Mouse (Mus musculus) kidney, postnatal 25 days (tissue): ENCODE data around the gene Ccl6.

ENCODE experiments used
- DNase-seq, 2 experiments: peaks; one replicate each; pipeline ENCODE4 v3.0.0; 2021; ENCODE audit warnings: mixed read lengths in 2 of 2

The Ccl6 gene

DNA sequence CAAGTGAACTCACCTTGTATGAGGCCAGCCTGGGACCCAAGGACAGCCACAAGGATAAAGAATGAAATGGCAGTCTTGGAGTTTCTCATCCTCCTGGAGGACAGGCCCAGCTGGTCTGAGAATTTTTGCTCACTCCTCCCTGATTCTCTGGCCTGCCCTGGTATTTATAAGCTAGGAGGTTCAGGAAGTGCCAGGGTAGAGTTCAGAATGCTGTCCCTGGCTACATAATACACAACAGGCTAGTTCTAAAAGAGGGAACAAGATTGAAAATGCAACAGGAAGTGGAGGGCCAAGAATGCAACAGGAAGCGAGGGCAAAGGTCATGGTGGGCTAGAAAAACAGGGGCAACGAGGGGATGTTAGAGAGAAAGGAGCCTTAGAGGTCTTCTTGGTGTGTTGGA, at the start of gene Ccl6:
TSS of gene Ccl6 (minus strand) at position 235 of the 400 bp plus-strand sequence.
- DNase-seq: no peak

DNA sequence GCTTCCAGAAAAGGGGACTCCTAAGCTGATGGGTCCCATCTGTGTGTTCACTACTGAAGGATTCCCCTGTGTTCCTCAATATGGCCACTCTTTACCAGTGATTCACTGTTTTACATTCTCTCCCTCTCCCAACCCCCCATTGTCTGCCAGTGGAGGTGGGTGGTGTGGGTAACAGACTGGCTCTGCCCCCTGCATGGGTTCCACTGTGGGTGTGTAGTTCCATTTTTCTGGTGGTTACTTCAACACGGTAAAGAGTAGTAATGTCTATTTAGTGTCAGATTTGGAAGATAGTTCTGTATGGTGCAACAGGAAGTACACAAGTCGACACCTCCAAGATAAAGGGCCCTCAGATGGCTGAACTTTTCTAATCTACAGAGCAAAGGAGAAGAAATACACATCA, 48.3 kb upstream of the Ccl6 start:
- no peak for DNase-seq

DNA sequence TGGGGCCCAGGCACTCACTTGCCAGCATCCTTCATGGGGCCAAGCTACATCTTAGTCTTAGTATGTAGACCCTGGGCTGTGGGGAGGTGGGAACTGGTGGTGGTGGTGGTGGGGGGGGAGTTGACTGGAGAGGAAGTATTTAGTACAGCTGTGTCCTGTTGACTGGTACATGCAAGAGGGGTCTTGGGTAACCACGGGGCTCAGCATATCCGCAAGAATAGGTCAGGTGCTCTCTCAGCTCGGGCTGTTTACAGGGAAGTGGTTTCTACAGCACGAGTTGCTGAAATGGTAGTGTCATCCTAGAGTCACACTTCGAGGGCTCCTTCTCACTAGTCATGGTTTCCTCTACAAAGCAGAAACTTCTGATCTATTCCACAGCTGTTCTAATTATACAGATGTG, 47.3 kb upstream of the Ccl6 start:
- no peak for DNase-seq

DNA sequence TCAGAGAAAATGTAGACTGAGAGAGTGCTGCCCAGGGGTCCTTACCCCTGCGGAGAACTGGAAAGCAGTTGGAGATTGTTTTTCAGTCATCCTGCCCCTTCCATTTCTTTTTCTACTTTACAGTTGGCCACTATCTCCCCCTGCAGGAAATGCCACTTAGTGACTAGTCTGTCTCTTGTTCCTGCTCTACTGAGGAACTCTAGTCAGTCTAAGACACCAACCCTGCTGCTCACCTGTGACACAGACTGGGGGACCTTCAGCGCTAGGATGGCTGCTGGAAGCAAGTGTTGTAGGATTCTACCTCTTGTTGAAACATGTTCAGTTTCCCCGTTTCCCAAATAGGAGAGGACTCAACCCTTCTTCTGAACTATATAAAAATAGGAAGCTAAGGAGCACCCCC, 46.6 kb upstream of the Ccl6 start:
- peak in 1 of 2 experiments; percentile 21 for DNase-seq

DNA sequence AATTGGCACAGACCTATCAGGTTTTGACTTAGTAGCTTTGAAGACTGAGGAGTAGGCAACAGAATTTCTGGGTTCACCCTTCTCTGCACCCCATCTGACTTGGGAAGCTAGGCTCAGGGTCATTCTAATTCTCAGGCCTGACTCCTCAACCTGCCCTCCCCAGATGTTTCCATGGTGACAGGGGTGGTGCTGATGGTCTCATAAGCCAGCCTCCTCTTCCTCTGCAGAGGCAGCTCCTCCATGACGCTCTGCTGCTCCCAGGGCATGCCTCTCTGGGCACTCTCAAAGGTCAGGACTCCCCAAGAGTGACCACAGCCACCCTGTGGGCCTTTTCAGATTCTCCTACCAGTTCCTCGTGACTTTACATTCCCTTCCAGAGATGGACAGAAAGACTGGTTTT, 46.0 kb upstream of the Ccl6 start:
- DNase-seq: no peak

DNA sequence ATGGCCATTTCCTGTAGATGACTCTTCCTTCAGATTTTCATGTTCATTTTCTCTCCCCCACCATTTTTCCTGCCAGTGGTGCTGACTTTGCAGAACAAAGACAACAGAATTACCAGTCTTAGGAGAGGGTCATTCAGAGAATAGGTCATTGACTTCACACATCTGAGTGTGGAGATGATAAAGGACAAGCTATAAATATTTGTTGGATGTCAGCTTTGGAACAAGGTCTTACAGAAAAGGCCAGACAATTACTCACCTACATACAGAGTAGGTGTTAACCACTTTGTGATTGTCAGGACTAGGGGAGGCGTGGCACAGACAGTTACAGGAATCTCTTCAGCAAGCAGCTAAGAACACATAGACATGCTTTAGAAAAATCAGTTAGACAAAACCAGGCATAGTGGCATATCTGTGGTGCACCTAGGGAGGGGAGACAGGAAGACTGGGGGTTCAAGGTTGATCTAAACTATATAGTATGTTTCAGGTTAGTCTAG, 43.9 kb upstream of the Ccl6 start:
- DNase-seq: no peak

DNA sequence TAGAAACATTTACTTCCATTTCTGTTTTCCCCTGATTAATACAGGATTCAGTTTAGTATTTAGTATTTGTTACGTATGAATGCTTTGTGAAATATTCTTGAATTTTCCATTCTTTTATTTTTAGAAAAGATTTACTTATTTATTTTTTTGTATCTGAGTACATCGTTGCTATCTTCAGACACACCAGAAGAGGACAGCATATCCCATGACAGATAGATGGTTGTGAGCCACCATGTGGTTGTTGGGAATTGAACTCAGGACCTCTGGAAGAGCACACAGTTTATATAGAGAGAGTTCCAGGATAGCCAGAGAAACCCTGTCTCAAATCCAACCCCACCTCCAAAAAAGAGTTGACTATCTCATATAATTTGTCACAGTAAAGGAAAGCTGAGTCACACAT, 42.0 kb upstream of the Ccl6 start:
- DNase-seq: no peak

DNA sequence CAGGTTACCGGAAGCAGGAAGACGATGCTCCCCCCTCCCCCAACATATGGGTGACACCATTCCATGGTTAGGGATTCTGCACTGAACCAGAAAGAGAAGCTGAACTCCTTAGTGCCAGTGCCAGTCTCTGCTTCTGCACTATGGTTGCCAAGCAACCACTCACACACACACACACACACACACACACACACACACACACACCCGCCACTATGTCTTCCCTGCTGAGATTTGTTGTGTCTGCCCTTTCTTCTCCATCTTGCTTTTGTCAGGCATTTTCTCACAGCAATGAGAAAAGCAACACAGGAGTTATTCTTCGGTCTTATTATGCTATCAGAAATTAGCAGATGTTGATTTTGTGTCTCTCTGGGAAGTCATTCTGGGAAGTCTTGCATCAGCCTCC, 41.5 kb upstream of the Ccl6 start:
- no peak for DNase-seq

DNA sequence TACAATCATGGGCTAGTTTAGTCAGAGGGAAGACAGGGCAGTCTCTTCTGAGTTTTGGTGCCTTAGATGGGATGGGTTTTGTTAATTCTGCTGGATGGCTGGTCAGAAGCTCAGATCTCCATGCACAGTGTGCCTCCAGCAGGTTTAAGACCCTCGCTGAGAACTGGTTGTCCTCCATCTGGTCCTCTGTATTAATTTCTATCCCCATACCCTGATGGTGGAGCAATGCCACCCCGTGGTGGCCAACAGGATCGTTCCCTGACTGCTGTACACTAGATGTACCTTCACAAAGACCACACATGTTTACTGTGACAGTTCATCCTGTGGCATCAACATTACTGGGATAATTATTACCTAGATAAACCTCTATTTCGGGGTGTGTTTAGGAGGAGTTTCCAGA, 39.9 kb upstream of the Ccl6 start:
- peak in 1 of 2 experiments; percentile 23 for DNase-seq

DNA sequence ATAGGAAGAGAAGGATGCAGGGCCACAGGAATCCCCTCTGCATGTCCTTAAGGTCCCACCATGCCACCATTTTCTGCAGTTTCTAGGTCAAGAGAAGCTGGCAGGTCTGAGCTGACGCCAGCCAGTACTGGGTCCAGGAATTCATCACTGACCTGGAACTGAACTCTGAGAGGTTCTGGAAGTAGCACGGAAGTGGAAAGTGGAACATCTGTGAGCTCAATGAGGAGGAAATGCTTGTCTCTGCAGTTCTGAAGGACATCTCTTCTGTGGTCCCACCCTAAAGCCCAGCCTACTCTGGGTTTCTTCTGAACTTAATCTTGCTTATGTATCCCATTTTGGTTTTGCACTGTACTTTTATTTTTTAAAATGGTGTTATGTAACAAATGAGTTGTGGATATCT, 38.2 kb upstream of the Ccl6 start:
- no peak for DNase-seq

DNA sequence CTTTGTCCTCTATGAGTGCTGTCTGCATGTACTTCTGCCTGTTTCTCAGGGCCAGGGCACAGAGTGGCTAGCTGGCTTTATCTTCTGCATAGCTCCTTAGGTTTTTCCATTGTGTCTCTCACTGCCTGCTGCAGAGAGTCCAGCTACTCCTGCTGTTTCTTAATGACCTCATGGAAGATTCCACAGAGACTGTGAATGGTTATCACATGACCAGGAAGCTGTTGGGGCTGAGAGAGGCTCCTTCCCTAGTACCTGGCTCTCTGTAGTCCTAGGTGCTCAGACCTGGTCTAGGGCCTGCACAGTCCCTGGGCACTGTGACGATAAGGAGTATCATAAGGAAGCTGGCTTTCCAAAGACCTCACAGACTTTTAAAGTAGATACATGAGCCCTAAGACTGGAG, 37.7 kb upstream of the Ccl6 start:
- no peak for DNase-seq

DNA sequence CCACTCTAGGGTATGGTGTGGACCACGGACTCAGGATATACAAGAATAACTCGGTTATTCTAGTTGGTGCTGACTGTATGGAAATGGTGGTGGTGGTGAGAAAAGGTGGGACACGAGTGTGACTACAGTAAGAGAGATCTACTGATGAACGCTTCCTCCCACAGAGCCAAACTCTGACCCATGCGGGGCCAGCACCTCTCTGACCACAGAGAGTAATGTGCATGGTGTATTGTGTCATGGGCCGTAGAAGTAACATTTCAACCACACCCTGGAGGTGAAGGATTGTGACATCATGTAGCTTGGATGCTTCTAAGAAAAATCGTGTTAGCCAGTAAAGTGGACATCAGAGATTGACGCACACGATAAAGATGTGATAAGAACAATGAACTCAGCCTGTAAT, 35.9 kb upstream of the Ccl6 start:
- no peak for DNase-seq

DNA sequence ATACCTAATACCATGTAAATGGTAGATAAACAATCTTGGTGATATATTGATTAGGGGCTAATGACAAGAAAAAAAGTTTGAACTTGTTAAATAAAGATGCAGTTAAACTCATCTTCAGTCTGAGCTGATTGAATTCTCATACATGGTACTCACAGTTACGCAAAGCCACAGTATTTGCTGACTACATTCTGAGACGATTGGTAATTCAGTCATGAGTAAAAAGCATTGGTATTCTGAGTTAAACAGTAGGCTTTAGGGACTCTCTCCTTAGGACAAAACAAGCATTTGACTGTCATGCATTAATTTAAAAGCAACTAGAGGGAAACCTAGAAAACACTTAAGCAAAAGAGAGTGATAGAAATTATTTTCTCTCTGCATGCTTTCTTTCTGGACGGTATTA, 30.7 kb upstream of the Ccl6 start:
- no peak for DNase-seq

DNA sequence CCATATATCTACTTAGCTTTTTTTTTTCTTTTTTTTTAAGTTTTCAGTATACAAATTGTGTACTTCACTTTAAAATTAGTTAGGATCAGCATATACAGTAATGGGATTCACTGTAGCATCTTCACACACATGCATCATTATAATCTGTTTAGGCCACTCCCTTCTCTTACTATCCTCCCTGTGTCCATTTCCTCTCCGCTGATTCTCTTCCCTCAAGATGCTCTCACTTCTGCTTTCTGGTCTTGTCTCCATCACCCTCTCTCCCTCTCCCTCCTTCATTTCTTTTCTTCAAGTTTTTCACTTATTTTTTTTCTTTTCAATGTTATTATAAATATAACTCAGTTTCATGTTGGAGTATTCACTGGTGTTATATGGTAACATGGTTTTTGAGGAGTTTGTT, 26.1 kb upstream of the Ccl6 start:
- DNase-seq: no peak

DNA sequence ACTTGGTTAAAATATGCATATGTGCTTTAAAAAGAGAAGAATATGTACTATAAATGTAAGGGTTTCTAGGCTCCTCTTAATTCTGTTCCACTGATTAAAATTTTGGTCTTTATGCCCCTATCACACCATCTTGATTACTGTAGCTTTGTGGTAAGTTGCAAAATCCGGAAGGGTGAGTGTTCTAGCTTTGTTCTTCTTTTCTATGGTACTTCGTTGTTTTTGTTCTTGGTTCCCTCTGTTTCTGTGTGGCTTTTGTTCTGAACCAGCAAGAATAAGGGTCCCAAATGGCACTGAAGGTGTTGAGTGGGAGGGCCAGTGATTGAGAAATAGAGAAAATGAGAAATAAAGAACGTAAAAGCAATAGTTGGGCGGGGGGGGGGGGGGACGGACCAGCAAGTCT, 25.4 kb upstream of the Ccl6 start:
- no peak for DNase-seq

DNA sequence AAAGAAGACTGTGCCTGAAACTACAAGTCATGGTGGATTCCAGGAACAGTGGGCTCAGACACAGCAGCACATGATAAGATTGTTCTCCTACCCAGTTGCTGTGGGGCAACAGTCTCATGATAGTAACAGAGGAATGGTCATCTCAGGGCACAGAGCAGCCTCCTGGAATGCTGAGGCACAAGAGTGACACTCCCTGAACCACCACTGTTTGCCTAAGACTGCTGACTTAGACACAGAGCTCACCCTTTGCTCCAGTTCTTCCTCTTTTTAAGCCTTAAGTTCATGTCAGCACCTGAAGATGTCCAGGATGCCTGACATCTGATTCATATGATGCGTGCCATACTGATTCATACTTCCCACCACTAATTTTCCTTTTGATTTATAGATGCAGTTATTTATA, 23.7 kb upstream of the Ccl6 start:
- no peak for DNase-seq

DNA sequence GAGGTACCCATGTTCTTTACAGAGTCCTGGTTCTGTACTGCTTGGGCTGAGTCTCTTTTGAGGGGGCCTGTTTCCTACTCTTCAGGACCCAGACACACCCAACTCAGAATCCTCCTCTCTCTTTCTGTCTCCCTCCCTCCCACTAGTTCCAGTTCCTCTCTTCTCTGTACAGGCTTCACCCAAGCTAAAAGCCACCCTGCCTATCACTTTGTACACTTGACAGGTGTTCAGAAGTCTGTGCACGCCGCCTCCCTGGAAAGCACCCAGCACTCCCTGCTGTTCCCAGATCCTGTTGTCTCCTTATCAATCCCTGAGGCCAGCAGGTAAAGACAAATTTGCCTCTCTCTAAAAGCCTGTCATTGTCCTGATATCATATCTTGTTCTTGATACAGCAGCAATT, 18.0 kb upstream of the Ccl6 start:
- DNase-seq: no peak

DNA sequence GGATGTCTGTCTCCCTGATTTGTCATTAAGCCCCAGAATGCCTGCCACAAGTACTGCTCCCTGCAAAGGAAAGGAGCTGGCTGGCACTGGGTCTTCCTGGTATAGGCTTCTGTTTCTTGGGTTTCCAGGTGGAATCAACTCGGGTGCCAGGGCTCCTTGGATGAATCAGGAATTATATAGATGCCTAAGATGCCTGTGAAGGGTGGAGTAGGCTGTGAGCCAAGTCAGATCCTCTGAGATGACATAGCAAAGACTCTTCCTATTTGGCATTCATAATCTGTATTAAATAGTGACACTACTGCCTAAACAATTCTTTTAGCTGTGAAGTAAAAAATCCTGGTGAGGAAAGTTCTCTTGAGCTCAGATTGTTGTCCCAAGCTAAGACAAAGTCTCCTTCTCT, 13.5 kb upstream of the Ccl6 start:
- no peak for DNase-seq

DNA sequence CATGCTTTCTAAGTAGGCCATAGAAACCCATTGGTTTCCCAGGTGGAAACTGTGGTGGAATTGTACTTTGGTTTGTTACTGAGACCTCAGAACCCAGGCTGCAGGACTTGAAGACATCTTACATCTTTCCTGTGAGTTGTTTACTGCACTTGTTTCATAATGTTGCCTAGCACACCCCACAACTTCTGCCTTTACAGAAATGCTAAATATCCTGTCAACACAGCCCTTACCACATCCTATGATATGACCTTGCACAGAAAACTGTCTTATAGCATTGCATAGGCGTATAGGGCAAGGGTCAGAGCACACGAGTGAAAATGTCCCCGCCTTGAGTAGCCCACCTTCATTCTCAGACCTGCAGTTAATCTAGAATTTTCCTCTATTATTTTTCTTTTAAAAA, 12.6 kb upstream of the Ccl6 start:
- DNase-seq: no peak

DNA sequence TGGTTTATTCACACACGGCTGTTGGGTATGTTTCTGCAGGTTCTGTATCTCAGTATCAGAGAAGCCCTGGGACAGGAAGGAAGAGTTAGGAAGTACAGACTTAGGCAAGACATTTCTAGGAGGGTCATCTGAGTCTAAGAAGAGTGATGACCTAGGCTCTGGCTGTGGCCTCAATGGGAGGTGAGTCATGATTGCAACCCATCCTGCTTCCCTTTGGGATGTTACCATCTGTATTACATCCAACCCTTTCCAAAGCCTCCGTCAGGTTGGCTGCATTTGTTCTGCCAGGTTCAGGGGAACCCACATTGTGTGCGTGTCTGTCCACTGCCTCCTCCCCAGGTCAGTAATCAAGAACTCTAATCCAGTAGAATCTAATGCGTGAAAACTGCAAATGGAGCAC, 11.8 kb upstream of the Ccl6 start:
- no peak for DNase-seq

DNA sequence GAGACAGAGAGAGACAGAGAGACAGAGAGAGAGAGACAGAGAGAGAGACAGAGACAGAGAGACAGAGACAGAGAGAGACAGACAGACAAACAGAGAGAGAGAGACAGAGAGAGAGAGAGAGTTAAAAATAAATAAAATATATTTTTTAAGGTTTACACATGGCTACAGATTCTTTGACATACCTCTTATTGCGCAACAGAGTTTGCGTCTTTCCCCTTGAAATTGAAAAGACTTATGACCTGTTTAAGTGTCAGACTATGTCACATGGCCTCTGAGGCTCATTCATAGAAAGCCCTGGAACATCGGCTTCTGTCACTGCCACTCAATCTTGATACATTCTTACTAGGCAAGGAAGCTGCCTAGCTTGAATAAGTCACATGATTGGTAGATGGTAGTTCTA, 10.5 kb upstream of the Ccl6 start:
- no peak for DNase-seq

DNA sequence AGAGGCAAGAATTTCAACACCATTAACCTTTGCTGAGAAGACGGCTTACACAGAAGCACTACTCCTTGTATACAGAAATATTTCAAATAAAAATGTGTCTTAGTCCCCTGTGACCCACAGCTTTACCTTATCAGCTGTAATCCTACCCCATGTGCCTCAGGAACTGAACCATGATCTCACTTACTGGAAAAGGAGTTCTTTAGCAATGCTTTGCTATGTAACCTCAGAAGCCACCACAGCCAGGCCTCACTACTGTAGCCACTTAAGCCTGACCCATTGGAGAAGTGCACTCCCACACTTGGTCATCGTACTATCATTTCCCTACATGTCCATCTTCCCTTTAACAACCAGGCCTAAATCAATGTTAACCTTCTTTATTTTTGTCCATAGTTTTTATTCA, 7.7 kb upstream of the Ccl6 start:
- no peak for DNase-seq

DNA sequence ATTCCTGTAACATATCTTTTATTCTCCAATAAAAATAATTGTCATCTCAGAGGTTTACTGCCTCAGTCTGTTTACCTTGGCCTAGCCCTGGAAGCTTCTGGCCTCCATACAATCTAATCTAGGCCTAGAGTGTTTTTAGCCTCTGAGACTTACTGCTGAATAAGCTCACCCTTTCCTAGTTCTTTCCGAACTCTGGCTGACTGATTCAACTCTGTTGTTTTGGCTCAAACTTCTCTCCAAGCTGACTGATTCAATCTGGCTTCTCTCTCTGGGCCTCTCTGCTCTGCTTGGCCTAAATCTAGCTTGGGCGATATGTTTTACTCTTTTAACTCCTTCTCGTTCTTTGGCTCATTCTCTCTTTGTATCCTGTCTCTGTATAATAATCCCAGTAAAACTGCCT, 6.1 kb upstream of the Ccl6 start:
- DNase-seq: no peak

DNA sequence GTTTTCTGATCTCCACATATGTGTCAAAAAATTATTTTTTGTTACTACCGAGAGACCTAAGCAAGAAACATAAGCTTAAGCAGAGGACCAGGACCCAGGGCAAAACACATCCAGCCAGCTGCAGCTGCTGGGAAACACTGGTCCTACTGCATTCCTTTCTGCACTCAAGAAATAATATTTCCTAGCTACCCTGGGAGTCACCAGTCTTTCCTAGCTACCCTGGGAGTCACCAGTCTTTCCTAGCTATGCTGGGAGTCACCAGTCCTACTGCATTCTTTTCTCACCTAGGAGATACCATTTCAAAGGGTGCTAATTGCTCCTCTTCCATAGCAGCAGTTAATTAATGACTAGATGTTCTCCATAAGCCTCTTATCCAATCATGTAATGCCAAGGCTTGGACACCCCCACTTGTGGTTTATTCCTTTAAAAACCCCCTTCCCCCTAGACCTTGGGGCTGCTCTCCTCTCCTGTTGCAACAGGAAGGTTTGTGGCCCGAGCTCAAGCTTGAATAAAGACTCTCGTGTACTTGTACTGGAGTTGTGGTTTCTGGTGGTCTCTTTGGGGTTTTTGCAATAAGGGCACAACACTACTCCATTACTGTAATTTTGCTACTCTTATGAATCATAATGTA, 5.4 kb upstream of the Ccl6 start:
- DNase-seq: peak in 1 of 2 experiments; percentile 34

DNA sequence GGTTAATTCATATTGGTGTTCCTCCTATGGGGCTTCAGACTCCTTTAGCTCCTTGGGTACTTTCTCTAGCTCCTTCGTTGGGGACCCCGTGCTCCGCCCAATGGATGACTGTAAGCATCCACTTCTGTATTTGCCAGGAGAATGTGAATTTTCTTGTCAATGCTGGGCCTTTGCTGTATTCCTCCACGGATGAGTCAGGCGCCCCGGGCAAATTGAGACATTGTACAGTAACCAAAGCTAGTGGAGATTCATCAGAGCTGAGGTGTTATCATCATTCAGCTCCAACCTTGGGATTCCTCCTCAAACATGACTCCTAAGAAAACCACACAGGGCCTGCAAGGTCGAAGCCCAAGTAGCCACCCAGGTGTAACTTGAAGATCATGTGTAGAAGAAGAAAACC, 4.9 kb upstream of the Ccl6 start:
- DNase-seq: no peak
